ENCODE assay signal across 8 mouse cellular contexts in the genomic region with DNA sequence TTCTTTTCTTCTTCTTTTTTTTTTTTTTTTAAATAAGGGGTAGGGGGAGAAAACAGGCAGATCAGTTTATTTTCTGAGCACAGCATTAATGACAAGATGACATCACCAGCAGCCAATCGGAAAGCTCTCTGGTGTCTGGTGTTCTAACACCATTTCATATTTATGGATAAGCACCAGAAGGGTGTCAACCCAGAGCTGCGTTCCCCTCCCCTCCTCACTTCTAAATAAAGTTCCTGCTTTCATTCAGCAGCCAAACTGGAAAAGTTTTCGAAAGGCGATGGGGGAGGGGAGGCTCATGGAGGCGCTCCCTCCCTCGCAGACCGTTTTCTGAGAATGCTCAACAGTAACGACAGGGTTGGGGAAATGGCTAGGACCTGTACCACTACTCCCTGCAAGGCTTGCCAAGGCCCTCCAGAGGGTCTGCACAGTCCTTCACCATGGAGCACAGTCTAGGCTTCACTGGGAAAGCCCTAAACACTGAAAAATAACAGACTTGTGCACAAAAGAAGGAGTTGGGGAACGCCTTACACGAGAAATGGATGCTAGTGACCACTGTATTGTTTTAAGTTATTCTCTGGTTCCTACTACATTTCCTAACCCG.
DNase-seq lines count a peak whose midpoint lies in the region; ATAC-seq and TF ChIP-seq lines count a peak whose summit lies in the region.

No protein-coding gene starts in this region.

- H3K4me3 ChIP-seq in midbrain, postnatal 0 days (ENCODE audit: low read depth, low read length), result no peak overlapping the region

- H3K27ac ChIP-seq in midbrain, postnatal 0 days (ENCODE audit: low read depth, low read length), result peak overlapping the region; percentile 69; the same call in 1 of the 2 replicates

- H3K27me3 ChIP-seq in midbrain, postnatal 0 days (ENCODE audit: insufficient read depth, low read length), result no peaks in the 10 kb centered on the region

- WGBS in midbrain, postnatal 0 days, result 38% methylated on average over 11 of the region's 11 CpGs

- no peak for TF ChIP-seq CTCF in midbrain, postnatal 0 days (IDR thresholded peaks at IDR 0.05)

- no peaks in the 10 kb centered on the region for H3K36me3 ChIP-seq in midbrain, postnatal 0 days (ENCODE audit: insufficient read depth, low read length)

- H3K9me3 ChIP-seq in midbrain, postnatal 0 days (ENCODE audit: low read length), result no peaks in the 10 kb centered on the region

- DNase-seq in gastrocnemius, adult 18-20 months (ENCODE audit: low spot score), result peak; percentile 40
- DNase-seq in gastrocnemius, postnatal 4 days (ENCODE audit: low spot score in 2 of 2), result no peak
- peak; percentile 44 for DNase-seq in embryo, embryonic 11 days
- DNase-seq in heart, adult 9 months (ENCODE audit: low spot score in 2 of 2), result peak; percentile 6 to 31
- DNase-seq in layer of hippocampus, postnatal 25 days (ENCODE audit: extremely low spot score in 1 of 2, low spot score in 1 of 2), result peak; percentile 23 to 34
- DNase-seq in midbrain, postnatal 0 days (ENCODE audit: low spot score), result peak; percentile 68
- DNase-seq in ovary, postnatal 10 days (ENCODE audit: low spot score), result no peak

- H3K4me2 ChIP-seq in midbrain, postnatal 0 days (ENCODE audit: low read depth, low read length, poor library complexity, severe bottlenecking), result peak overlapping the region; percentile 28; the same call in 1 of the 2 replicates

- peaks cover 17% of the 10 kb centered on the region for H3K4me1 ChIP-seq in midbrain, postnatal 0 days (ENCODE audit: insufficient read depth, low read length)

- H3K9ac ChIP-seq in midbrain, postnatal 0 days (replicated peaks; ENCODE audit: low read length, poor library complexity, severe bottlenecking), result no peak overlapping the region

- ATAC-seq in midbrain, postnatal 0 days (ENCODE audit: low FRiP score), result peak; percentile 54; the same call in 1 of the 2 replicates
- ATAC-seq in monocyte, adult 5-6 weeks (replicated peaks; ENCODE audit: insufficient number of reproducible peaks, low FRiP score, low TSS enrichment, poor library complexity, severe bottlenecking), result no peak

Comparison
In these comparisons a context has a peak if more than half of its experiments do, and no peak if none do; other contexts are left out.
1. DNase-seq: peak in gastrocnemius, adult 18-20 months (single experiment), embryo, embryonic 11 days (single experiment), heart, adult 9 months (2 of 2), layer of hippocampus, postnatal 25 days (2 of 2) and midbrain, postnatal 0 days (single experiment); none in gastrocnemius, postnatal 4 days (0 of 2) and ovary, postnatal 10 days (single experiment).